Mouse (Mus musculus) ES-E14 (cell line): ENCODE results near the gene Egr2.

Experiments
- ZC3H11A ChIP-seq: IDR thresholded peaks from 2 replicates; pipeline ENCODE4 v1.6.1; 2012; ENCODE audit warnings: low read depth, mild to moderate bottlenecking, inconsistent platforms, low read length, borderline replicate concordance
- ZNF384 ChIP-seq: IDR thresholded peaks from 2 replicates; pipeline ENCODE4 v1.6.1; 2012; ENCODE audit warnings: low read depth, low read length, inconsistent platforms

- TF ChIP-seq ZNF384 = no peak
- no peak for TF ChIP-seq ZC3H11A
Observed at GRCm38 (mm10) chr10:67505248-67505647, 30.0 kb upstream of the Egr2 start.
